Mouse (Mus musculus) layer of hippocampus, adult 9-10 months (tissue): ENCODE measurements around the gene Ppp1r2.
A peak's percentile ranks its signal among the peaks of the same experiment; 100 is the strongest.

Source experiments
- DNase-seq: peaks from one replicate; pipeline ENCODE4 v3.0.0; 2022; ENCODE audit warnings: low spot score

Gene Ppp1r2

DNA sequence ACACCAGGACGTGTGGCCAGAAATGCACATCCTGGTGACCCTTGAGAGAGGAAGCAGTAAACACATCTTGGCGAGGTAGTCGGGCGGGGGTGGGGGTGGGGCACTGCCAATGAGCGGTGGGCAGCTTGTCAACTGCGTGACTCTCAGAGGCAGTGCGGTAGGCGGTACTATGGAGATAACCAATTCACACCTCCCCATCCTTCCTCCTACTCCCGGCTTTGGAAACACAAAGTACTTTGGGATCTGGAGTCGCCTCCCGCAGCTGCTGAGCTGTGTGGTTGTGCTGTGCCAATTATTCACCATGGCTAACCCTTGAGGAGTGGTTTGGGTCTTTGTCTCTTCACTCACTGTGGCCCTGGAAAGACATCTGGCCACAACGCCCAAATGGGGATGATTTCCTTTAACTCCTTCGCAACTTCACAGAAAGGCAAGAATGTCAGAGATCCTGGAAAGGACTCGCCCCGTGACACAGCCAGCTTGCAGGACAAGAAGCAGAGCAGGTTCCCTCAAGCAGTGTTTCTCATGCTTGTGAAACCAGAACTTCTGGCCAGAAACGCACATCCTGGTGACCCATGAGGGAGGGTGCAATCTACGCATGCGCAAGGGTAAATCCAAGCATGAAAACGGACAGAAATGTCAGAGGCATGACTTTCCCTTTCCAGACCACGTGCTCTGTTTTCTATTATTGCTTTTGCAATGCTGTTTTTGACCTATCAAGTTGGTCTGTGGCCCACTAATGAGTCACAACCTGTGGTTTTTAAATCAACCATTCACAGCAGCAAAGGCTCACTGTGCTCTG is 41.3 kb downstream of the Ppp1r2 start:
- peak; percentile 70 for DNase-seq

DNA sequence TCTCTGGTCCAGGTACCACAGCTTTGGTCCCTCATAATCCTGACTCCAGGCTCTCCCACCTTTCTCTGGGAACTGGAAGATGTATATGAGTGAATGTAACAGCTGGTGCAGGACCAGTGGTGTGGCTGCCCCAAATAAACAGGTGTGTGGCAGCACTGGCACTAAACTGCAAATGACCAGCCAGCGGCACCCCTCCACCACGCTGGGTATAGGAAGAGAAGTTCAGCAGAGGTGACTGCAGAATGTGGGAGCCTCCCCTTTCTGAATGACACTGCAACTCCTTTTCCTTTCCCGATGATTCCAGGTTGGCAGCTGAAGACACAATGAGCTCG is 41.9 kb downstream of the Ppp1r2 start:
- no peak for DNase-seq

DNA sequence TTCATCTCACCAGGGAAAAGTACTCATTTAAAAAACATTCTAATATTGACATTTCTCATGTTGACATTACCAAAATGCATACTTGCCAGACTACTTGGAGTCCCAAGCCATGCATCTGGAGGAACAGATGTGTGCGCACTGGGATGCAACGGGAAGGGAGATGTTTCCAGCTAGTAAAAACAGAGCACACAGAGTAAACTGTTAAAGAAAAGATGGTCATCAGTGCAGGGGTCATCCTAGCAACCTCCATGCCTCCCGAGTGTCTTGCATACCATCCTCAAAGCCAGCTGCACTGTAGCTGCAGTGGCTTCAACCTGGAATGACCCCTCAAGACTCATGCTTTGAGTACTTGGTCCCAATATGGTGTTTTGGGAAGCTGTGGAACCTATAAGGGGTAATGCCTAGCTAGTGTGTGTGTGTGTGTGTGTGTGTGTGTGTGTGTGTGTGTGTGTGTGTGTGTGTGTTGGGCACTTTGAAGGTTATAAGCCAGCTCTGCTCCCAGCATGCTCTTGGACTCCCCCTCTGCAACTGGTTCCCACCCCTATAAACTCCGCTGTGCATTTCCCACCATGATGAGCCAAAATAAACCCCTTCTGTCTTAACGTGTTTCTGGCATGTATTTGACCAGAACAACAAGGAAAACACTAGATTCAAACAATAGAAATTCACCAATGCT is 42.4 kb downstream of the Ppp1r2 start:
- DNase-seq: no peak

DNA sequence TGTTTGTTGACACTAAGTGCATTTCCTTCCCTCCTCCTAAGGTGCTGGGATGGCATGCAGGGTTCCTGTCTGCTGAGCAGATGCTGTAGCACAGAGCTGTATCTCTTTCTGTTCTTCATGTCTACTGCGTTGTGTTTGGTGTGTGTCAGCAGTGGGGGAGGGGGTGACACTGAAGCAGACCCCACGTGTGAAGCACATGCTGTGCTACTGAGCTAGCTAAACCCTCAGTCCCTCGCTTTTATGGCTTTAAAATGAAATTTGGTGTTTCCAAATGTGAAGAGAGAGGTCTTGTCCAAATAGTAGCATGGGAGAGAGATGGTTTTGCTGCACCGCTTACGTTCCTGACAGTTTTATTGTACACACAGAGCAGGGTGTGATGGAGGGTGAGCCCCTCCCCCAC is 43.5 kb downstream of the Ppp1r2 start:
- no peak for DNase-seq

DNA sequence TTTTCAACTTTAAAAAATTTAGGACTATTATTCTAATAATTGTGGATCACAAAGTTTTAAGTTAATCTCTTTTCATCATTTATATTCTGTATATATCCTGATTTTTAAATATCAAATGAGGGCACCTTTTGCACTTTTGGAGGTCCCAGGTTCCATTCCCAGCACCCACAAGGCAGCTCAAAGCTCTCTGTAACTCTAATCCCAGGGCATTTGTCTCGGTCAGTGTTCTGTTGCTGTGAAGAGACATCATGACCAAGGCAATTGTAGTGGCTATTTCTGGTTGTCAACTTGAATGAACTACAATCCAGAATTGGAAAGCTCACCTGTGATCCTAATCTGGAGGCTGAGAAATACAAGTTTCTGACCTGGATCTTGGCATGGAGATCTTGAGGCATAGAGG is 47.3 kb downstream of the Ppp1r2 start:
- DNase-seq: no peak

DNA sequence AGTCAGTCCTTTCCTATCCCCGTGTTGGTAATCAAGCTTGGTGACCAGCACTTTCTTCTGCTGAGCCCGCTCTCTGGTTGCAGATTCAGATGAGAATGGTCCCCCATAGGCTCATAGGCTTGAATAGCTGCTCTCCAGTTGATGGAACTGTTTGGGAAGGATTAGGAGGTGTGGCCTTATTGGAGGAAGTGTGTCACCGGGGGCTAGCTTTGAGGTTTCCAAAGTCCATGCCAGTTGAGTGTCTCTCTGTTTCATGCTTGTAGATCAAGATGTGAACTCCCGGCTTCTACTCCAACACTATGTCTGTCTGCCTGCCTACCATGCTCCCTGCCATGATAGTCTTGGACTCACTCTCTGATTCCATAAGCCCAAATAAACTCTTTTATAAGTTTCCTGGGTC is 59.8 kb downstream of the Ppp1r2 start:
- DNase-seq: no peak

DNA sequence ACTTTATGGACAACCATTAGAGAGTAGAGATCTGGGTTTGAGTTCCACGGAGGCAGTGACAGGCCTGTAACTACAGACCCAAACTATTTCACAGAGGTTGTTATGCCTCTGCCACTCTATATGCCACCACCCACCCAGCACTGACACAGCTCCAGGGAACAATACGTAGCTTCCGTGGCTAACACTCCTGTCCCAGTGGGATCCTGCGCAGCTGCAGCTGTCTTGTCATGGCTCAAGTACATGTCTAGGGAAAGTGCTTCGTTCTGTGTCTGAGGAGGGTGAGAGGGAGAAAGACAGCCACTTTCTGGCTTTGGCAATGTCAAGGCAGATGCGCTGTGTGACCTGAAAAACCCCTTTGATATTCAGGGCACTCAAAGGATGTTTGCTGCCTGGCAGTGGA is 61.6 kb downstream of the Ppp1r2 start:
- DNase-seq: no peak

DNA sequence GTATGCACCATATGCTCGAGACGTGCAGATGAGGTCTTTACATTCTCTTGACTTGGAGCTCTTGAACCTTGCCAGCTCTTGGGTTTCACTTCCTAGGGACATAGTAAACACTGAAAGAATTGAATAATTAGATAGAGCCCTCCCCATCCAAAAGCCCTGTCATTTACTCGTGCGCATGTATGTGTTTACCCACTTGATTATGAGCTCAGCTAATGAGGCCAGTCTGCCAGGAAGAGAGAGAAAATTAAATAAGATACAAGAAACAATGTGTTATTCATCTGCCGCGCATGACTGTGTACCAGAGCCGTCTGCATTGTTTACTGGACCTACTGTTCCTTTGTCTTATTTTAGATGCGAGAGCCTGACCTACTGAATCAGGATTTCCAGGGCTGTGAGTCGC is 63.6 kb downstream of the Ppp1r2 start:
- DNase-seq: no peak

DNA sequence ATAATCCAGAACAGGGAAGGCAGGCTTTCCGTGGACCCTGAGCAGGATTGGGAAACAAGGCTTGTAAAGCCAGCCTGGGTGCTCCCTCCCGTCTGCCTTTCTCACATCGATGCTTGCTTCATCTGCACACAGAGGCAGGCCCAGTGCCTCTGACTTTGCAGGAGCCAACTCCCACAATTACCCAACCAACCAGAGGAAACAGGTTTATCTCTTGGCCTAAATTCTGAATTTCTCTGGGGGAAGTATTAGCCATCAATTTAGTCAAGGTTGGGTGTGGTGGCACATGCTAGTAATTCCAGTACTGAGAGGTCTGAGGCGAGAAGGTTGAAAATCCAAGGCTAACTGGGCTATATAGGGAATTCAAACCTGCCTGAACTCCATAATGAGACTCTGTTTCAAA is 64.6 kb downstream of the Ppp1r2 start:
- no peak for DNase-seq

DNA sequence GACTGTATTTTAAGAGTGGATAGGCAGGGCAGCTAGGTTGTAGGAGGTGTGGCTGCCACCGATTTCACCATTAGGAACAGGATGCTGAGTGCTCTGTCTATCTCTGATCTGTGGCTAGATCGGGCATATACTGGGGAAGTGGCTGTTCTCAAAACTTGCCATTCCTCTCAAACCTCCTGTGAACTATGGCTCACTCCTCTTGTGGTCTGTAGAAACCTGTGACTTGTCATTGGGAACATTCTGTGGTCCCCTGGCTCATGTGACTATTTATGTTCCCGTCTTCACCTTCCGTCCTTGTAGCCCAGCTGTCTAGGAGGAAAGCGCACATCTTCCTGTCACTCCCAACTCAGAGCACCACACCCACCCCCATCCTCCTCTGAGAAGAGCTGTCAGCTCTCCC is 65.2 kb downstream of the Ppp1r2 start:
- no peak for DNase-seq

DNA sequence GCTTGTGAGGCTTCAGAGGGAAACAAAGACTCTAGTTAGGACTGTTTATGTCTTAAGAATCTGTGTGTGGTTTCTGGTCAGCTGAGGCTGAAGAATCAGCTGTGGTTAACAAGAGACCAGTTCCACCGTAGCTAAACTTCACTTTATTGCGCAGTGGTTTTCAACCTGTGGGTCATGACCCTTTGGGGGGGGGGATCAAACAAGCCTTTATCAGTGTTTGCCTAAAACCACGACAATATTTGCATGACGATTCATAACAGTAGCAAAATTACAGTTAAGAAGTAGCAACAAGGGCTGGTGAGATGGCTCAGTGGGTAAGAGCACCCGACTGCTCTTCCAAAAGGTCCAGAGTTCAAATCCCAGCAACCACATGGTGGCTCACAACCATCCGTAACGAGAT is 69.4 kb downstream of the Ppp1r2 start:
- no peak for DNase-seq

DNA sequence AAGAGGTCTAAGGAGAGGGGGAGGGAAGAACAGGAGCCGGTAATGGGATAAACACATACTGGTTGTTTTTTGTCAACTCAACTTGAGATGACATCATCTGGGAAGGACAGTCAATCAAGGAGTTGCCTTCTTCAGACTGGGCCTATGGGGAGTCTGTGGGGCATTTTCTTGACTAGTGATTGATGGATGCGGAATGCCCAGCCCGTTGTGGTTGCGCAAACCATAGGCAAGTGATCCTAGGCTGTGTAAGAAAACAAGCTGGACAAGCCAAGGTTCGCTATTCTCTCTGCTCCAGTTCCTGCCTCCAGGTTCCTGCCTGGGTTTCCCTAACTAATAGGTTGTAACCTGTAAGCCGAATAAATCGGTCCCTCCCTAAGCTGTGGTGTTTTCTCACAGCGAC is 69.9 kb downstream of the Ppp1r2 start:
- no peak for DNase-seq

DNA sequence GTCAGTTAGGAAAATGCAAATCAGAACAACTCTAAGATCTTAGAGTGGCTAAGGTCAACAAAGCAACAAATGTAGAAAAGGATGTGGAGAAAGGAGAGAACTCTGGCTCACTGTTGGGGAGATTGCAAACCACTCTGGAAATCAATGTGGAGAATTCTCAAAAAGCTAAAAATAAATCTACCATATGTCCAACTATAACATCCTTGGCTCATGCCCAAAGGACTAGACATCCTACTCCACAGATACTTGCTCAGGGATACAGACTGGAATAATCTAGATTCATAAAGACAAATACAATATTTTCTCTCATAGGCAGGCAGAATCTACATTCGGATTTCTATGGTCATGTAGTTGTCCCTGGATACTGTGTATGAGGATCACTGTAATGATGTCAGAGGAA is 70.9 kb downstream of the Ppp1r2 start:
- DNase-seq: no peak

DNA sequence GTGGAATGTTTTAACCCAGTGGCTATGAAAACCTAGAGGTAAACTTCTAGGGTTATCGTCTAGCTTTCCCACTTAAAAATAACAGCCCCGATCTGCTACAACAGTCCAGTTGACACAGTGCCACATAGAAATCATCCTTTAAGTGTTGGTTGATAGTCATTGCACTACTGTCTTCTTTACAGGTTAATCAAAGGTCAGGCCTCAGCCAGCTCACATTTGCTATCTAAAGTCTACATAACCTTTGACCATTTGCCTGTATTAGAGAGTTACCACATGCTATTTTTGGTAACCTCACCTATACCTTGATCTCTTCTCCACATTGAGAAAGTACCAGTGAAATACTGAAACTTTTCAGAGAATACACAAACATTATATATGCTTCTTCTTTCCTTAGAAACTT is 73.4 kb downstream of the Ppp1r2 start:
- DNase-seq: no peak
